Mouse (Mus musculus): ENCODE results near the gene Slc25a35. TPM values are rescaled to one million over a fixed set of nuclear protein-coding genes. Genes with fewer than 3 reads are reported as not detected.
"Not testable (repeated sequence)": the region's sequence is repeated elsewhere in the genome, so short reads cannot be mapped to it uniquely, and the experiment has no call there.

The Slc25a35 gene
- polyA plus RNA-seq, 1 experiment: 40.4 TPM

- WGBS: 43% methylated on average over 8 of the region's 8 CpGs
- Histone ChIP-seq H3K4me1 (ENCODE audit: control insufficient read depth, insufficient read depth, low read length) (no peaks in the 10 kb centered on the region), H3K4me3 (replicated peaks; ENCODE audit: extremely low read depth, low read depth, low read length) (peak within 1 kb of the TSS; percentile 87)
- no peak for DNase-seq
- no peak for TF ChIP-seq CTCF (IDR thresholded peaks at IDR 0.05; ENCODE audit: insufficient read depth, low read length)
- TF ChIP-seq POLR2A (IDR thresholded peaks at IDR 0.05; ENCODE audit: borderline replicate concordance, extremely low read depth, low read depth, low read length): peak; percentile 58; the same call in 1 of the 2 replicates
These were observed 10.6 kb upstream of the Slc25a35 start, which contains the start of gene Arhgef15 for GRCm38 (mm10) chr11:68957308-68957707. Arhgef15 (minus strand) TSS chr11:68957480.

GRCm38 (mm10) chr11:68957971-68958370 lies 10.0 kb upstream of the Slc25a35 start:
- WGBS: 96% methylated on average over 1 of the region's 1 CpGs
- Histone ChIP-seq H3K4me1 (ENCODE audit: control insufficient read depth, insufficient read depth, low read length) (no peaks in the 10 kb centered on the region), H3K4me3 (replicated peaks; ENCODE audit: extremely low read depth, low read depth, low read length) (no peak overlapping the region)
- no peak for TF ChIP-seq POLR2A (IDR thresholded peaks at IDR 0.05; ENCODE audit: borderline replicate concordance, extremely low read depth, low read depth, low read length)
- TF ChIP-seq CTCF (IDR thresholded peaks at IDR 0.05; ENCODE audit: insufficient read depth, low read length): no peak
- DNase-seq: no peak

- TF ChIP-seq CTCF (IDR thresholded peaks at IDR 0.05; ENCODE audit: insufficient read depth, low read length) (no peak), POLR2A (IDR thresholded peaks at IDR 0.05; ENCODE audit: borderline replicate concordance, extremely low read depth, low read depth, low read length) (no peak)
- DNase-seq: no peak
- Histone ChIP-seq H3K4me3 (replicated peaks; ENCODE audit: extremely low read depth, low read depth, low read length) (no peak overlapping the region), H3K4me1 (ENCODE audit: control insufficient read depth, insufficient read depth, low read length) (no peaks in the 10 kb centered on the region)
- 37% methylated on average over 3 of the region's 3 CpGs for WGBS
These were observed 6.3 kb upstream of the Slc25a35 start for GRCm38 (mm10) chr11:68961596-68961995.

- not testable (repeated sequence) for H3K4me1 ChIP-seq (ENCODE audit: control insufficient read depth, insufficient read depth, low read length); H3K4me3 ChIP-seq (replicated peaks; ENCODE audit: extremely low read depth, low read depth, low read length); DNase-seq
- WGBS: 22% methylated on average over 11 of the region's 11 CpGs
These were observed 5.8 kb upstream of the Slc25a35 start for GRCm38 (mm10) chr11:68962159-68962558.

- Histone ChIP-seq H3K4me1 (ENCODE audit: control insufficient read depth, insufficient read depth, low read length) (no peaks in the 10 kb centered on the region), H3K4me3 (replicated peaks; ENCODE audit: extremely low read depth, low read depth, low read length) (no peak overlapping the region)
- DNase-seq: no peak
- 67% methylated on average over 2 of the region's 2 CpGs for WGBS
- TF ChIP-seq POLR2A (IDR thresholded peaks at IDR 0.05; ENCODE audit: borderline replicate concordance, extremely low read depth, low read depth, low read length) (no peak), CTCF (IDR thresholded peaks at IDR 0.05; ENCODE audit: insufficient read depth, low read length) (no peak)
These were observed 4.5 kb upstream of the Slc25a35 start for GRCm38 (mm10) chr11:68963405-68963804.

- TF ChIP-seq POLR2A (IDR thresholded peaks at IDR 0.05; ENCODE audit: borderline replicate concordance, extremely low read depth, low read depth, low read length) (no peak), CTCF (IDR thresholded peaks at IDR 0.05; ENCODE audit: insufficient read depth, low read length) (no peak)
- Histone ChIP-seq H3K4me1 (ENCODE audit: control insufficient read depth, insufficient read depth, low read length) (peaks cover 7% of the 10 kb centered on the region), H3K4me3 (replicated peaks; ENCODE audit: extremely low read depth, low read depth, low read length) (no peak overlapping the region)
- no peak for DNase-seq
These were observed 2.9 kb upstream of the Slc25a35 start for GRCm38 (mm10) chr11:68965050-68965449.

GRCm38 (mm10) chr11:68965845-68966244 lies 2.1 kb upstream of the Slc25a35 start:
- peak; percentile 51 for DNase-seq
- Histone ChIP-seq H3K4me3 (replicated peaks; ENCODE audit: extremely low read depth, low read depth, low read length) (no peak overlapping the region), H3K4me1 (ENCODE audit: control insufficient read depth, insufficient read depth, low read length) (peaks cover 12% of the 10 kb centered on the region)
- WGBS: 30% methylated on average over 3 of the region's 3 CpGs
- no peak for TF ChIP-seq CTCF (IDR thresholded peaks at IDR 0.05; ENCODE audit: insufficient read depth, low read length)
- no peak for TF ChIP-seq POLR2A (IDR thresholded peaks at IDR 0.05; ENCODE audit: borderline replicate concordance, extremely low read depth, low read depth, low read length)

GRCm38 (mm10) chr11:68966554-68966953 lies 1.4 kb upstream of the Slc25a35 start:
- DNase-seq: no peak
- WGBS: 21% methylated on average over 1 of the region's 1 CpGs
- Histone ChIP-seq H3K4me1 (ENCODE audit: control insufficient read depth, insufficient read depth, low read length) (peaks cover 14% of the 10 kb centered on the region), H3K4me3 (replicated peaks; ENCODE audit: extremely low read depth, low read depth, low read length) (no peak overlapping the region)
- TF ChIP-seq CTCF (IDR thresholded peaks at IDR 0.05; ENCODE audit: insufficient read depth, low read length) (no peak), POLR2A (IDR thresholded peaks at IDR 0.05; ENCODE audit: borderline replicate concordance, extremely low read depth, low read depth, low read length) (no peak)

GRCm38 (mm10) chr11:68968752-68969151 lies 821 bp downstream of the Slc25a35 start:
- DNase-seq: no peak
- Histone ChIP-seq H3K4me3 (replicated peaks; ENCODE audit: extremely low read depth, low read depth, low read length) (no peak overlapping the region), H3K4me1 (ENCODE audit: control insufficient read depth, insufficient read depth, low read length) (peaks cover 17% of the 10 kb centered on the region)
- 90% methylated on average over 11 of the region's 11 CpGs for WGBS
- TF ChIP-seq CTCF (IDR thresholded peaks at IDR 0.05; ENCODE audit: insufficient read depth, low read length): no peak
- no peak for TF ChIP-seq POLR2A (IDR thresholded peaks at IDR 0.05; ENCODE audit: borderline replicate concordance, extremely low read depth, low read depth, low read length)

- no peak for DNase-seq
- no peak for TF ChIP-seq POLR2A (IDR thresholded peaks at IDR 0.05; ENCODE audit: borderline replicate concordance, extremely low read depth, low read depth, low read length)
- no peak for TF ChIP-seq CTCF (IDR thresholded peaks at IDR 0.05; ENCODE audit: insufficient read depth, low read length)
- Histone ChIP-seq H3K4me3 (replicated peaks; ENCODE audit: extremely low read depth, low read depth, low read length) (no peak overlapping the region), H3K4me1 (ENCODE audit: control insufficient read depth, insufficient read depth, low read length) (peaks cover 17% of the 10 kb centered on the region)
- 30% methylated on average over 4 of the region's 4 CpGs for WGBS
These were observed 2.3 kb downstream of the Slc25a35 start for GRCm38 (mm10) chr11:68970232-68970631.

- DNase-seq: peak; percentile 89
- H3K4me3 ChIP-seq (replicated peaks; ENCODE audit: extremely low read depth, low read depth, low read length): peak overlapping the region; percentile 56
- under 1% methylated on average over 38 of the region's 38 CpGs for WGBS
- peaks cover 17% of the 10 kb centered on the region for H3K4me1 ChIP-seq (ENCODE audit: control insufficient read depth, insufficient read depth, low read length)
These were observed 5.5 kb downstream of the Slc25a35 start for GRCm38 (mm10) chr11:68973250-68974058.

Measured in lung, adult 2 months (tissue).